9 mouse cellular contexts compared by ENCODE assay signal in genomic region chr1:172364684-172365083, GRCm38 (mm10). TPM values are rescaled to one million over a fixed set of nuclear protein-coding genes. Genes with fewer than 3 reads are reported as not detected.
A peak's percentile ranks its signal among the peaks of the same experiment; 100 is the strongest.
DNase-seq lines count a peak whose midpoint lies in the region; ATAC-seq and TF ChIP-seq lines count a peak whose summit lies in the region.
"Had no signal": no experiment of that assay in that cellular context is flagged by ENCODE, and none has a peak within 500 bp of the region (broad histone marks: within the 10 kb centered on the region; RNA-seq: fewer than 3 reads in every experiment).

No protein-coding gene starts in this region.

- TF ChIP-seq POLR2A in lung, adult 2 months (IDR thresholded peaks at IDR 0.05; ENCODE audit: borderline replicate concordance, extremely low read depth, low read depth, low read length): no peak

- peak; percentile 53 for TF ChIP-seq CTCF in lung, adult 2 months (IDR thresholded peaks at IDR 0.05; ENCODE audit: insufficient read depth, low read length)

- 9% methylated on average over 6 of the region's 6 CpGs for WGBS in lung, adult 2 months

- H3K4me1 ChIP-seq in lung, adult 2 months (ENCODE audit: control insufficient read depth, insufficient read depth, low read length): no peaks in the 10 kb centered on the region

- H3K4me3 ChIP-seq in lung, adult 2 months (replicated peaks; ENCODE audit: extremely low read depth, low read depth, low read length): no peak overlapping the region

- DNase-seq in A20 (ENCODE audit: low read depth, low spot score): peak; percentile 82
- DNase-seq in Muller cell, postnatal 12 days (ENCODE audit: inconsistent ontology term): peak; percentile 72
- DNase-seq in cerebellum, postnatal 36 days: peak; percentile 40 to 52
- peak; percentile 34 for DNase-seq in gastrocnemius, postnatal 10 days
- peak; percentile 50 for DNase-seq in kidney, postnatal 10 days
- DNase-seq in lung, adult 2 months: no peak
- DNase-seq in ovary, postnatal 14 days (ENCODE audit: low spot score): peak; percentile 42

- ATAC-seq in activated CD4-positive, CD25-positive, alpha-beta regulatory T cell, adult 4 months: no peak

RNA-seq across cellular contexts. Expression of gene Pigm, which starts 11.7 kb away (rescaled TPM):
- total RNA-seq in gastrocnemius, postnatal 10 days (2021): 1 to 10 TPM; 5.6 to 6.9 TPM
- polyA plus RNA-seq in lung, adult 2 months (2012; rRNA removed): 8.2 and 9.1 TPM in 2 replicates
- polyA plus RNA-seq in activated CD4-positive, CD25-positive, alpha-beta regulatory T cell, adult 4 months (2017; shearing (Covaris generic)): 1 to 10 TPM; 5.6 to 7.3 TPM

RNA-seq across cellular contexts. Expression of gene Kcnj10, which starts 23.7 kb away (rescaled TPM):
- total RNA-seq in gastrocnemius, postnatal 10 days (2021): 1 to 10 TPM in 1 of 2 experiments, under 1 TPM in 1; 0.87 to 1.2 TPM
- 0.12 and 0.28 TPM in 2 replicates for polyA plus RNA-seq in lung, adult 2 months (2012; rRNA removed)
- polyA plus RNA-seq in activated CD4-positive, CD25-positive, alpha-beta regulatory T cell, adult 4 months (2017; shearing (Covaris generic)): under 1 TPM in 1 of 2 experiments, not detected in 1; 0.15 TPM
- polyA plus RNA-seq: heart, embryonic 14.5 days had no signal

RNA-seq across cellular contexts. Expression of gene Kcnj9, which starts 35.6 kb away (rescaled TPM):
- total RNA-seq in gastrocnemius, postnatal 10 days (2021): under 1 TPM; 0.07 to 0.14 TPM
- 0.08 TPM in 1 of 2 replicates, not detected in the other for polyA plus RNA-seq in lung, adult 2 months (2012; rRNA removed)
- under 1 TPM in 1 of 2 experiments, not detected in 1; 0.08 TPM for polyA plus RNA-seq in activated CD4-positive, CD25-positive, alpha-beta regulatory T cell, adult 4 months (2017; shearing (Covaris generic))
- polyA plus RNA-seq: heart, embryonic 14.5 days had no signal
